Mouse (Mus musculus): ENCODE measurements around the gene Cabcoco1. TPM values are rescaled to one million over a fixed set of nuclear protein-coding genes. Genes with fewer than 3 reads are reported as not detected.
A peak's percentile ranks its signal among the peaks of the same experiment; 100 is the strongest.

Cabcoco1 gene
- total RNA-seq, 2 experiments from 2014 or later: 1.7 to 2.5 TPM

- DNase-seq (ENCODE audit: low spot score in 2 of 2): no peak
Observed at GRCm38 (mm10) chr10:68441931-68442662, 99.6 kb downstream of the Cabcoco1 start.

- DNase-seq (ENCODE audit: low spot score in 2 of 2): no peak
Observed at GRCm38 (mm10) chr10:68440515-68440914, 101.2 kb downstream of the Cabcoco1 start.

- DNase-seq (ENCODE audit: low spot score in 2 of 2): no peak
Observed at GRCm38 (mm10) chr10:68435754-68436153, 105.9 kb downstream of the Cabcoco1 start.

- DNase-seq (ENCODE audit: low spot score in 2 of 2): no peak
Observed at GRCm38 (mm10) chr10:68435001-68435560, 106.6 kb downstream of the Cabcoco1 start.

- no peak for DNase-seq (ENCODE audit: low spot score in 2 of 2)
Observed at GRCm38 (mm10) chr10:68434045-68434639, 107.6 kb downstream of the Cabcoco1 start.

- DNase-seq (ENCODE audit: low spot score in 2 of 2): no peak
Observed at GRCm38 (mm10) chr10:68431346-68431745, 110.3 kb downstream of the Cabcoco1 start.

- no peak for DNase-seq (ENCODE audit: low spot score in 2 of 2)
Observed at GRCm38 (mm10) chr10:68430929-68431328, 110.8 kb downstream of the Cabcoco1 start.

GRCm38 (mm10) chr10:68420393-68420920 lies 121.2 kb downstream of the Cabcoco1 start:
- DNase-seq (ENCODE audit: low spot score in 2 of 2): peak in 1 of 2 experiments; percentile 12

- no peak for DNase-seq (ENCODE audit: low spot score in 2 of 2)
Observed at GRCm38 (mm10) chr10:68419893-68420292, 121.8 kb downstream of the Cabcoco1 start.

- DNase-seq (ENCODE audit: low spot score in 2 of 2): no peak
Observed at GRCm38 (mm10) chr10:68417074-68417790, 124.5 kb downstream of the Cabcoco1 start.

GRCm38 (mm10) chr10:68405936-68406335 lies 135.8 kb downstream of the Cabcoco1 start:
- DNase-seq (ENCODE audit: low spot score in 2 of 2): no peak

GRCm38 (mm10) chr10:68396786-68397185 lies 144.9 kb downstream of the Cabcoco1 start:
- DNase-seq (ENCODE audit: low spot score in 2 of 2): no peak

GRCm38 (mm10) chr10:68396083-68396482 lies 145.6 kb downstream of the Cabcoco1 start:
- DNase-seq (ENCODE audit: low spot score in 2 of 2): no peak

GRCm38 (mm10) chr10:68391640-68392039 lies 150.1 kb downstream of the Cabcoco1 start:
- DNase-seq (ENCODE audit: low spot score in 2 of 2): no peak

- DNase-seq (ENCODE audit: low spot score in 2 of 2): peak; percentile 38
Observed at GRCm38 (mm10) chr10:68388802-68389201, 152.9 kb downstream of the Cabcoco1 start.

GRCm38 (mm10) chr10:68388138-68388537 lies 153.6 kb downstream of the Cabcoco1 start:
- DNase-seq (ENCODE audit: low spot score in 2 of 2): no peak

Other genes with a start within 250 kb of the Cabcoco1 start
- under 1 TPM; 0.12 TPM for gene Tmem26, start 181.8 kb upstream of the Cabcoco1 start, total RNA-seq (2021)

Data from left cerebral cortex, adult 18-20 months (tissue).